Mouse (Mus musculus): ENCODE measurements around the gene Mast1.

- TF ChIP-seq GATA1 (IDR thresholded peaks at IDR 0.05; ENCODE audit: borderline replicate concordance, low read length) (no peak), FLI1 (IDR thresholded peaks at IDR 0.05; ENCODE audit: low read length) (no peak)
Measured at GRCm38 (mm10) chr8:84888280-84888679, 48.9 kb downstream of the Mast1 start.

Data from megakaryocyte, embryonic 14.5 days (primary cell).